Mouse (Mus musculus): ENCODE results near the gene Tulp4. TPM values are rescaled to one million over a fixed set of nuclear protein-coding genes. Genes with fewer than 3 reads are reported as not detected.
"Not testable (repeated sequence)": the region's sequence is repeated elsewhere in the genome, so short reads cannot be mapped to it uniquely, and the experiment has no call there.

Tulp4 gene
- polyA plus RNA-seq, 1 experiment, result 82.0 TPM

DNA sequence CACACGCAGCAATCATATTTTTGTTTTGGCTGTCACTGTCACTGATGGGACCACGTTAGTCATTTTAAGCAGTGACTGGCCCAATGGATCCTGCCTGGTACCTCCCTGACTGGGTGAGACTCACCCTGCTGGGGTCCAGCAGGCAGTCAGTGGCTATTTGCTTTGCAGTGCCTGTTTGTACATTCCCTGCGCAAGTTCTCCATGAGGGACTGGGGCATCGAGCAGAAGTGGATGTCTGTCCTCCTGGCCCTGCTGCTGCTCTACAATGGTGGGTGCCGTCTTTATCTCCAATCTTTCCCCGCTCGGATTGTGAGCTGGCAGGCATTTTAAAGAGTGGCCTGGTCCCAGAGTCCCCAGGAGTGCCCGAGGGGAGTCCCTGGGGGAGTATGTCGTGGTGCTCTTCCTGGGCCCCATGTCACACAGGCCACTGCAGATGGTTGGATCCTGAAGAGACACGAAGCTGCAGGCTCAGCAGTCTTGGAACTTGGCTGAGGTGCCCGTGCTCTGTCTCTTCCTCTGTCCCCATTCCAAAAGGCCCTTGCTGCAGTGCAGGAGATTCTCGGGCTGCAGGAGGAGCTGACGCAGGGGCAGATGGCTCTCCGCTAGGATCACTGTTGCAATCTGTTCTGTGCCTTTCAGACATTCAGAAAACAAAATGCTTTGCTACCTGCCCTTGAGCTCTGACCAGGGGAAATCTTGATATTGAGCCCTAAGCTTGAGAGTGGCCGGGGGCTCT, 191.0 kb downstream of the Tulp4 start:
- not testable (repeated sequence) for H3K4me3 ChIP-seq (ENCODE audit: insufficient read depth, low read length); H3K27ac ChIP-seq (ENCODE audit: insufficient read depth, low read length)

DNA sequence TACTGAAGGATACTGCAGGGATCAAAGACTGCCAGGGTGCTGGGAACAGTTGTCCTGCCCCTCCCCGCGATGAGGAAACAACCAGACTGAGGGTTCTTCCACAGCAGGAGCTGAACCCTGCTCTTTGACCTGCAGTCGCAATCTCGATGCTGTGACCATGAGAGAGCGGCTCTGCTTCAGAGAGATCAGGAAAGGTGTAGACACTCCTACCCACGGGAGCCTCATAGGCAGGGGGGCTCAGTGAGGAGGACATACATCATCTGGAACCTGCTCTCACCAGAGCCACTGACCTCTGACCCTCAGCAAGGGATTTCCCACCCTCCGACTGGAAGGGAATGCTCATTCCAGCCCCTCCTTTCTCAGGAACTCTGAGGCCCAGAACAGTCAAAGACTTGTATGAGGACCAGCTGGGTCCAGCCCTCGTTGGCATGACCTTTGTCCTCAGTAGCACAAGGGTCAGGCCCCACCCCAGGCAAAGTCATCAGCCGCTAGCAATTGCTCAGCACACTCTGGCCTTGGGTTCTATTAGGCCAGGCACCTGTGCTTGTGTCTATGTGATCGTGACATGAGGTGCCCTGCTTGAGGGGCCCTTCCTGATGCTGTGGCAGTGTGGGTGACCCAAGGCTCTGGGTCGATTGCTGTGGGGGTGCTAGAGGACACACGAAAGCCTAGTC, 194.1 kb downstream of the Tulp4 start:
- not testable (repeated sequence) for H3K27ac ChIP-seq (ENCODE audit: insufficient read depth, low read length); H3K4me1 ChIP-seq (ENCODE audit: control insufficient read depth, insufficient read depth, low read length); H3K4me3 ChIP-seq (ENCODE audit: insufficient read depth, low read length)

More for the DNA sequence above, 191.0 kb downstream of the Tulp4 start:
- H3K4me1 ChIP-seq (ENCODE audit: control insufficient read depth, insufficient read depth, low read length), result not testable (repeated sequence)

Other genes starting within 250 kb of the Tulp4 start
- gene Synj2, start 165.2 kb upstream of the Tulp4 start, polyA plus RNA-seq (2012; rRNA removed), result 37.7 and 39.6 TPM in 2 replicates
- 24.3 and 25.2 TPM in 2 replicates for gene Serac1, start 26.7 kb upstream of the Tulp4 start, polyA plus RNA-seq (2012; rRNA removed)
- 83.4 and 86.6 TPM in 2 replicates for gene Gtf2h5, start 26.7 kb upstream of the Tulp4 start, polyA plus RNA-seq (2012; rRNA removed)
- 67.3 and 70.8 TPM in 2 replicates for gene Tmem181a, start 150.4 kb downstream of the Tulp4 start, polyA plus RNA-seq (2012; rRNA removed)
- gene Dynlt1a, start 211.1 kb downstream of the Tulp4 start, polyA plus RNA-seq (2012; rRNA removed), result 10.5 and 10.9 TPM in 2 replicates